Mouse (Mus musculus): ENCODE measurements around the gene Ntn5.
A peak's percentile ranks its signal among the peaks of the same experiment; 100 is the strongest.

The Ntn5 gene

DNA sequence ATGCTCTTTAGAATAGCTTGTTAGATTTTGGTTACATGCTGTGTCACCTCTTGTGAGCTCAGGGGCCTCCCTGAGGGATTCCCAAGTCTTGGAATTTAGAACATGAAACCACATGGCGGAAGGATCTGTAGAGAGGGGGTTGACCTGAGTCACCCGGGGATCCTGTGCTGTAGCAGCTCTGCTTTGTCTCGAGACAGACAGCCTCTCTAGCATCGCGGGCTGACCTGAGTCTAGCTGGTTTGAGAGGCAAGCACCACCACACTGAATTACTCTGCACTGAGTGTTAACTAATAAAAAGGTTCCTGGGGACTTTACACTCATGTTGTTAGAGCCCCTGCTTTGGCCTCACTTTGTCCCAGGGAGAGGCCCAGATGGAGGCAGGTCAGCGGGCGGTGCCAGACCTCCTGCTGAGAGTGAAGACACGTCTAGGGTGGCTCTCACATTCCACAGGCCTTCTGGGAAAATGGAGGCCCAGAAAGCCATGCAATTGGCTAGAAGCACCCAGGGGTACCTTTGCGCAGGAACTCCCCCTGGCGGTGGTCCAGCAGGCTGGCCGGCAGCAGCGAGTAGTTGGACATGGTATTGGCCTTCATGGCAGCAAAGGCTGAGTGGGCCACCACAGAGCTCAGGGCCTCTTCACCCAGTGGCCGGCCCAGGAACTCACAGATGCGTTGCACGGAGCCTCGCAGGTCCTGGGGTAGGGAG, 47.1 kb downstream of the Ntn5 start:
- no peak for DNase-seq

DNA sequence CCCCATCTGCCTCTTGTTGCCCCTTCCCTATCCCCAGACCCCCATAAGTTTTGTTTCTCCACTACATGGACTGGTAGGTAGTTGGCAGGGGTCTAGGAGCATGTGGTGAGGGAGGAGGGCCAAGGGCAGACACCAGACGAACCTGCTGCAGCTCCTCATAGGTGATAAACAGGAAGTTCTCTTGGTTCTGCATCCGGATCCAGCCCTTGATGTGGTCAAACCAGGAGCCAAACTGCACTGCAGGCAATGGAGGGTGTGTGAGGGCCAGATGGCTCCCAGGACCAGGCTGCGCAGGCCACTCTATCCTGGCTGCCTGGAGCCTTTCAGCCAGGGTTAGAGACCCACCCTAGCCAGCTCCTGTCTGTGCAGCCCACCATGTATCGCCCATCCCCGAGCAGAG, 49.7 kb downstream of the Ntn5 start:
- DNase-seq = no peak

DNA sequence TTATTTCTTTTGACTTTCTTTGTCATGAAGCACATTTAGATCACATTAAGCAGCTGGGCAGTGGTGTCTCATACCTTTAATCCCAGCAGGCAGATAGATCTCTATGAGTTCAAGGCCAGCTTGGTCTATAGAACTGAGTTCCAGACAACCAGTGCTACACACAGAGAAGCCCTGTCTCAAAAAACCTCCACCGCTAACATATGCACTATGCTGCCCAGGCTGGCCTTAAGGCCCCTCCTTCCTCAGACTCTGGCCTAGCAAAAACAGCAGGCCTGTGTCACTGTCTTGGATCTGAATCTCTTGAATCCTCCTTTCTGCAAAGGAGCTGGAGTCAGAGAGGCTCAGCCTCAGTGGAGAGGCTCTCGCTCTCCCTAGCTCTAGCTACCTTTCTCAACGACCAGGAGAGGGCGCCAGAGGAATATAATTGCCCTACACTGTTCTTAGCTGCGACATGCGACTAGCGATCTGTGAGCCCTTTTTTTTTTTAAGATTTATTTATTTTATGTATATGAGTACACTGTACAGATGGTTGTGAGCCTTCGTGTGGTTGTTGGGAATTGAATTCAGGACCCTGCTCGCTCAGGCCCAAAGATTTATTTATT, 55.4 kb downstream of the Ntn5 start:
- DNase-seq = peak; percentile 84 to 91

DNA sequence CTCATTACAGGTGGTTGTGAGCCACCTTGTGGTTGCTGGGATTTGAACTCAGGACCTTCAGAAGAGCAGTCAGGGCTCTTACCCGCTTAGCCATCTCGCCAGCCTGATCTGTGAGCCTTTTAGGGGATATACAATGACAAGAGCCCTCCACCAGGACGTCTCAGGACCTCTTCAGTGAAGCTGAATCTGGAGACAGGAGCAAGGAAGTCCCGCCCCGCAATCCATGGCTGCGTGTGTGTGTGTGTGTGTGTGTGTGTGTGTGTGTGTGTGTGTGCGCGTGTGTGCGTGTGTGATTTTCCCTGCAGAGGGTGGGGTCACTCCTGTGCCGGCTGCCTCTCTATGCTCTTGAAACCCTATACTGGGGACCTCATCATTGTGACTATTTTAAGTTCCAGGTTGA, 56.0 kb downstream of the Ntn5 start:
- no peak for DNase-seq

DNA sequence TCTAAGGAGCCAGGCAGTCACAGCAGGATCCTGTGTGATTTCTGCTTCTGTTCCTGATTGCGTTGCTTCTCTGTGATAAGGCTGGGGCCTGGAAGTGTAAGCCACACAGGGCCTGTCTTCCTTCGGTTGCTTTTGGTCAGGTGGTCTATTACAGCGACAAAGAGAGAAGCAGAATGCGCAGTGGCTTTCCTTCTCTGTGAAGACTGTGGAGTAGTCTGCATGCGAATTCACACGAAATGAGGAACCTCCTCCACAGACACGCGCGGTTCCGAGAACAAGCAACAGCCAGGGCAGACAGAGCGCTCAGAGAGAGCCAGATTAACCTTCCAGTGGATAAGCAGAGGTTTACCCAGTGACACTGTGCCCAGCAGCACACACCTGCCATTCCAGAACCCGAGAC, 57.5 kb downstream of the Ntn5 start:
- no peak for DNase-seq

DNA sequence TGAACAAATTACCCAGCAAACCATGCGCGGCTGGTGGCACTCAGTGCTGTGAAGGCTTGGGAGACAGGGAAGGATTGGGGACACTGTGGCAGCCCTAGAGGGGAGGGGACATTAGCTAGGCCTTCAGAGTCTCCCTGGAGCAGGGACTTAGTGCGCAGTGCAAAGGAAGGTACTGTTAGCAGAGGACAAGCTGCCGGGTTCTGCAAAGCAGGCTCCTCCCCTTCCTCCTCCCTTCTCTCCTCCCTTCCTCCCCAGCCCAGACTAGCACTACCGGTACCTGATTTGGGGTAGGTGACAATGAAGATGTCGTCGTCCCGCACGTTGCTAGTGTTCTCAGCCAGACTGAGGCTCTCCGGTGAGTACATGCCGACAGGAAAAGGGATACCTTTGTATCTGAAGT, 58.0 kb downstream of the Ntn5 start:
- no peak for DNase-seq

DNA sequence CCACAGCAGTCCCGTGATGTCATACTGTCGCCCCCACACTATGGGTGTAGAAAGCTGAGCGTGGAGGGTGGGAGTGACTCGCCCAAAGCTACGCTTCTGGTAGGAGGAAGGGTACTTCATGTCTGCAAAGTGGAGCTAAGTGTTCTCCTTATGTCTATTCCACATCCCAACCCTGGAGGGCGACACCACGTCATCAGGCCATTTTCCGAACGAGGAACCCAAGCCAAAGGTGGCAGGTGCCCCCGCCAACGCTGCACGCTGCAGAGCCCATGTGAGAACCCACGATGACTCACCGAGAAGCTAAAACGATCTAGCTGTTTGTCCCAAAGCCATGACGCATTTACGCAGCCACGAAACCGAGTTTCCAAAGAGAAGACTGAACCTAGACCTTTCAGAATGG, 58.5 kb downstream of the Ntn5 start:
- peak; percentile 41 to 51 for DNase-seq
